Mouse (Mus musculus) thymus, postnatal 14 days (tissue): ENCODE data around the gene Nrxn1.

Source experiments
- DNase-seq: peaks from one replicate; pipeline ENCODE4 v3.0.0; 2021

Gene Nrxn1

GRCm38 (mm10) chr17:90430211-90430610 lies 662.7 kb downstream of the Nrxn1 start:
- DNase-seq: no peak

DNA sequence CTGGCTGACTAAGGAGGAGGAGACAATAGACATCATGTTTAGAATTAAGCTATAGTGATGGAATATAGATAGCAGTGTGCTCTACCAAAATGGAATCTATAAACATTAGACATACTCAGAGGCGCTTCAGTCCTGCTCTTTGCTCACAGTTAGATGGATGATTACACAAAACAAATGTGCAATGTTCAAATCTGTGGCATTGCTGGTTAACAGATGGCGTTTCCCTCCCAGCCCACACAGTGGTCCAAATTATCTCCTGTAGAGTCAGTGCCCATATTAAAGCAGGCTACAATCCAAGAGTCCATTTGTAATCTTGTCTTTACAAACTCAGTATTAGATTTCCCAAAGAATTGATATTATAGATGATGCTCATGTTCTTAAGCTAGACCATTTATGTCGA lies 666.9 kb downstream of the Nrxn1 start:
- no peak for DNase-seq

- no peak for DNase-seq
Observed at GRCm38 (mm10) chr17:90422591-90422990, 670.3 kb downstream of the Nrxn1 start.

GRCm38 (mm10) chr17:90420757-90421156 lies 672.1 kb downstream of the Nrxn1 start:
- DNase-seq: no peak

GRCm38 (mm10) chr17:90419615-90420014 lies 673.3 kb downstream of the Nrxn1 start:
- DNase-seq: no peak

DNA sequence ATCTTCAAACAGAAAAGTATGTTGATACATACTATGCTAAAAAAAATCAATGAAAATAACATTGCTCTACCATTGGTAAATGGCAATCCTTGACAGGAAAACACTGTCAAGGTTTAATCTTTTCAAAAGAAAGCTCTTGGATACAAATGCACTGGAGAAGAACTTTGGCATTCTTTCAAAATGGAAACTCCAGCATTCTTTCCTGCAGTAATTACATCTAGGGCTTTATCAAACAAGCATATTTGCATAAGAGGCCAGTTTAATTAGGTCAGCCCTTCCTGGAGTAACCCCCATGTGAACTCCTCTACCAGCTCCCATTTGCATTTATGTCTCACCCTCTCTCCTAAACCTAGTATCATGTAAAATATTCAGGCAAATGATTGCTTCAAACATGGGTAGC lies 696.5 kb downstream of the Nrxn1 start:
- DNase-seq: no peak

- DNase-seq: no peak
Observed at GRCm38 (mm10) chr17:90394606-90395005, 698.3 kb downstream of the Nrxn1 start.

- DNase-seq: no peak
Observed at GRCm38 (mm10) chr17:90392751-90393150, 700.1 kb downstream of the Nrxn1 start.

DNA sequence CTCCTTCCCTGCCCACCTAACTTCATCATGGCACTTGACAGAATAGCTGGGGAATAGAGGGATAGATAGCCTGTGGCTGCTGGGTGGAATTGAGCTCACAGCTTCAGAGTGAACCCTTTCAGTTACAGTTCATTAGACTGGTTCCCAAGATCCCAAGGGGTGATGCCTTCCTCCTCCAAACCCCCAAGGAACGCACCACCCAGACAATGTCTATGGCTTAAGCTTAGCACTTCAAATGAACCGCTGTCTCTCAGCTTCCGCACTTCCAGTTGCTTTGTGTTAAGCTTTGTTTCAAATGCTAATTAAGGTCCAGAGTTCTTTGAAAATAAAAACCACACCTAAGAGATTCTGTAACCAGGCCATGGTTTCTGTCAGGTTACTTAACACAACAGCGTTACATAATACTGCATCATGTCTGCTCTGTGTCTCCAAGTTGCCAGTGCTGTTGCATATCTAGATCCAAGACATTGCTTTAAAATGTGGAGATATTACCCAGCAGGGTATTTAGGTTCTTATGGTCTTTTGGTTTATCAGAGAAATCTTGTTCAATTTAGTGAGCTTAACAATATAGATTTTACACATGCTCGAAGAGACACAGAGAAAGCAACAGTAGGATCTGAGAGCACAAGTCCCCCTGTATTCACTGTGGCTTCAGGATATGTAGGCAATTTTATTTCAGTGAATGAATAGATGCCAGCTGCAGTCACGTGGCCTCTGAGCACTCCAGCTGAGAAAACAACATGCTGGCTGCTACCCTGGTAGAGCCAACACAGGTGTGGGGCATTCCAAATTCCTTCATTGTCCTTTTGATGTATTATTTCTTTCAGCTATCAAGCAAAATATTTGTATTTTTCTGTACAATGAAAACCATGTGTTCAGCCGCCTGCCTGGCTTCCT lies 702.3 kb downstream of the Nrxn1 start:
- DNase-seq: no peak

DNA sequence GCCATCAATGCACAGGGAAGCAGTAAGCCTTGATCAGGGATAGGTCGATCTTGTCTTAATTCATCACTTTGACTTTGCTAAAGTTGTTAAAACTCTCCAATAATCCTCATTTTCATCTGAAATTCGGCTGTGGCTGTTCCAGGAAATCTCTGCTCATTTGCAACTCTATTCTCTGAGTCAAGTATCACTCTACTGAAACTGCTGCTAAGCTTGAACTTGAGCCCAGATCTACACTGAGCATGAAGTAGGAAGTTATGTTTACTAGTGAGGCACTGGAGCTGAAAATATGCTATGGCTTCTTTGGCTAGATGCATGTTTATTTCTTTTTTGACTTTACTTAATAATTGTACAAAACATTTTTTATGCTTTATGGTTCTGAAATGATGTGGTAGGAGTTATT lies 708.0 kb downstream of the Nrxn1 start:
- DNase-seq: no peak

- no peak for DNase-seq
Observed at GRCm38 (mm10) chr17:90382496-90383443, 710.1 kb downstream of the Nrxn1 start.

GRCm38 (mm10) chr17:90376533-90376932 lies 716.3 kb downstream of the Nrxn1 start:
- no peak for DNase-seq

GRCm38 (mm10) chr17:90362169-90362568 lies 730.7 kb downstream of the Nrxn1 start:
- no peak for DNase-seq

DNA sequence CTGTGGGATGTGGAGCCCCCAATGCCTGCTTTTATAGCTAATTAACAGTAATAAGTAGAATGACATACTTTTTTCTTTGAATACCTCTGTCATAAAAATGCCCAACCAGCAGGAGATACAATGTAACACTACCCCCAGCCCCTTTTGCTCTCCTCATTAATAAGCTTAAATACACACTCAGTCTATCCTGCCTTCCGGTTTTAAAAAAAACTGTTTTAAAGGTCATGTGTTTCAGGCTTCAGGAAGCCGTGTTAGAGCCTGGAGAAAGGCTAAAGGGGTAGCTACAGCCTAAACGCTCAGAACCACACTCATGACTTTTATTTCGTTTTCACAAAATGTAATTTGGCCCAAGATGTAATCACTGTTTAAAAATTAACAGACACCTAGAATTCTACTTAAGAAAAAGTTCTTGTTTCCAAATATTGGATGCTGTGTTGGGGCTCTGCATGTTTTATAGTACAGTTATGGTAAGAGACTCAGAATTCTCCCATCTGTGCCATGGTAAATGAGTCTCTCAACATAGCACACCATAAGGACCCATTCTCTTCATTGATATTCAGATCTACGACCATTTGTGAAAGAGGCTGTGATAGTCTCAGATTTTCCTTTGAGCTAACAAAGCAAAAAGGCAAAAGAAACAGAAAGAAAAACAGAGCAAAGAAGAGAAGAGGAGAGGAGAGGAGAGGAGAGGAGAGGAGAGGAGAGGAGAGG lies 743.3 kb downstream of the Nrxn1 start:
- no peak for DNase-seq

GRCm38 (mm10) chr17:90346735-90347475 lies 746.0 kb downstream of the Nrxn1 start:
- DNase-seq: no peak

DNA sequence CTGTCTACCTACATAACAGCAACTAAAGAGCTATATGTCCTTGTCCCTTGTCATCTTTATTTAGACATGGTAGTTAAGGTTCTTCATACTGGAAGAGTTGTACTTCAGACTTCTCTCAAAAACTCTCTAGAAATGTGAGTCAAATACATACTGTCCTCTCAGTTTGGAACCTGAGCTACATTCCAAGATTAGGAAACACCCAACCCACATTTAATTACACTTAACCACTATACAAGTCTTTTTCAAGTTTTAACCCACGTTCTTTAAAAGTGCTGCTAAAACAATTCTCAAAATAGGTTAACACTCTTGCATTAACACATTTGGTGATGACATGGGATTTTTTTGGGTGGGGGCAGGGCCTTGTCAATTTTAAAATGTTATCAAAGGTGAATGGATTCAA lies 759.4 kb downstream of the Nrxn1 start:
- no peak for DNase-seq

GRCm38 (mm10) chr17:90323674-90324073 lies 769.2 kb downstream of the Nrxn1 start:
- DNase-seq: no peak

DNA sequence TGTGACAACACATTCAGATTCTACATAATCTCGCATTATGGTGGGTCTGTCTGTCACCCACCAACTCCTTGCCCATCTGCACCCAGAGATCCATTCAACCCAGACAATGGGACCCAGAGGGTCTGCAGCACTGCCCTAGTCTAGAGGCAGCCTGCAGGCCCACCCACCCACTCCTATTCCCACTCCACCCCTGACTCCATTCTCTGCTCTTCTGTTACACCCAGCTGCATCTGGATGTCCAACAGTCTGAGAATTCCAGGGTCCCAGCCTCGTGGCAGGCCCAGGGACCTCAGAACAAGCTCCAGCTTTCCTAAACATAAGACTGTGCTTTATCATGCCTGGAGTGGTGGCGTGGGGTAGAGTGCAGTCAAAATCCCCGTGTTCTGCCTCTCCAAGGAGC lies 820.6 kb downstream of the Nrxn1 start:
- no peak for DNase-seq

- no peak for DNase-seq
Observed at GRCm38 (mm10) chr17:90271165-90271564, 821.7 kb downstream of the Nrxn1 start.

DNA sequence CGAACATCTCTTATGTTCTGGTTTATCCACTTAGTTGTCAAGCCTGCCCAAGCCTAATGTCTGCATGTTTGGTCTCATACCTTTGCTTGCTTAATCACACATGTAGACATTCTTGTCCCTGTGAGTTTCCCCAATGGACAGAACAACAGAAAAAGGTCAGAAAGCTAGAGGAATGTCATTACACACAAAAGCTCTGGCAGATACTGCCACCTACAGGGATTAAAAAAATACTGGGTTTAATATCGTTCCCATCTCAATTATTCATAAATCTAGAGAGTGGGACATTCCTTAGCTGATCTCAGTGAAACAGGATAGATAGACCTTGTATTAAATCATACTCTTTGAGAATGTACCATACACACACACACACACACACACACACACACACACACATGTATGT lies 823.7 kb downstream of the Nrxn1 start:
- no peak for DNase-seq

DNA sequence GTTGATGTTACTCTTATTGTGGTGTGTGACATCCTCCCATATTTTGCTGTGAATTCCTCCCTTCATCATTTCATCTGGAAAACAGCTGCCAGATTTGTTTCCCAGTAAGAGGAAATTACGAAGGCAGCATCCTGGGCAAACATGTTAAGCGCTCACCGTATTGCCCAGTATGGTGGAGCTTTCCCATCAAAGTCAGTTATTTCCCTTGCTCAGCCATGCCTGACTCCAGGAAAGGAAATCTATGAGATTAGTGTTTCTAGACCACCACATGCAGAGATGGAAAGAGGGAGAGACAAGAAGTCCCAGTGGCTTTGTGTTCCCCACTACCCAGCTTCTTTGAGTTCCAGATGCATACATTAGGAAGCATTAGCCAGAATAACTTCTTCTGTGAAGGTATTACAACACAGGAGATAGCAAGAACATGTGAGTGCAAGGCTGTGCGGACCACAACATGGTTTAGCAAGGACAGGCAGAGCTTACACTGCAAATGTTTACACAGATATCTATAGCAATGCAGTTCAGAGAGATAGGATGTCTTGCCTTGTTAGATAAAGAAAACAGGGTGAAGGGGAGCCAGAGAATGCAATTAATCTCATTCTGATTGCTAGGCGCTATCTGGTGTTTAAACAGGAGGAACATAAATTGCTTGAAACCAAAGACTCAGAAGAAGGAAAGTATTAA lies 839.3 kb downstream of the Nrxn1 start:
- DNase-seq: no peak

- no peak for DNase-seq
Observed at GRCm38 (mm10) chr17:90252196-90252595, 840.7 kb downstream of the Nrxn1 start.
